Mouse (Mus musculus): ENCODE measurements around the gene Wdr31. TPM values are rescaled to one million over a fixed set of nuclear protein-coding genes. Genes with fewer than 3 reads are reported as not detected.
"Not testable (repeated sequence)": the region's sequence is repeated elsewhere in the genome, so short reads cannot be mapped to it uniquely, and the experiment has no call there.

The Wdr31 gene
- total RNA-seq, 2 experiments from 2014 or later = 6.4 to 7.7 TPM

- DNase-seq (ENCODE audit: low spot score in 2 of 2) = no peak
Observed at GRCm38 (mm10) chr4:62496815-62497214, 26.1 kb upstream of the Wdr31 start.

- DNase-seq (ENCODE audit: low spot score in 2 of 2) = no peak
Observed at GRCm38 (mm10) chr4:62495946-62496345, 25.2 kb upstream of the Wdr31 start.

GRCm38 (mm10) chr4:62494230-62494629 is 23.5 kb upstream of the Wdr31 start:
- DNase-seq (ENCODE audit: low spot score in 2 of 2) = no peak

- no peak for DNase-seq (ENCODE audit: low spot score in 2 of 2)
Observed at GRCm38 (mm10) chr4:62492682-62493081, 22.0 kb upstream of the Wdr31 start.

GRCm38 (mm10) chr4:62487914-62488313 is 17.2 kb upstream of the Wdr31 start:
- DNase-seq (ENCODE audit: low spot score in 2 of 2) = no peak

GRCm38 (mm10) chr4:62487172-62487571 is 16.5 kb upstream of the Wdr31 start:
- DNase-seq (ENCODE audit: low spot score in 2 of 2) = no peak

GRCm38 (mm10) chr4:62486162-62486696 is 15.5 kb upstream of the Wdr31 start:
- no peak for DNase-seq (ENCODE audit: low spot score in 2 of 2)

GRCm38 (mm10) chr4:62485450-62486161 is 14.9 kb upstream of the Wdr31 start:
- DNase-seq (ENCODE audit: low spot score in 2 of 2) = no peak

GRCm38 (mm10) chr4:62484928-62485327 is 14.2 kb upstream of the Wdr31 start:
- DNase-seq (ENCODE audit: low spot score in 2 of 2) = no peak

- no peak for DNase-seq (ENCODE audit: low spot score in 2 of 2)
Observed at GRCm38 (mm10) chr4:62480709-62481605, 10.3 kb upstream of the Wdr31 start.

GRCm38 (mm10) chr4:62479937-62480708 is 9.4 kb upstream of the Wdr31 start, which contains the start of gene Bspry:
TSS of gene Bspry (plus strand) at chr4:62480053.
- no peak for DNase-seq (ENCODE audit: low spot score in 2 of 2)

GRCm38 (mm10) chr4:62479593-62479936 is 8.9 kb upstream of the Wdr31 start:
- DNase-seq (ENCODE audit: low spot score in 2 of 2) = not testable (repeated sequence)

- DNase-seq (ENCODE audit: low spot score in 2 of 2) = no peak
Observed at GRCm38 (mm10) chr4:62477542-62478244, 7.0 kb upstream of the Wdr31 start.

GRCm38 (mm10) chr4:62475793-62476192 is 5.1 kb upstream of the Wdr31 start:
- DNase-seq (ENCODE audit: low spot score in 2 of 2) = no peak

GRCm38 (mm10) chr4:62475131-62475530 is 4.4 kb upstream of the Wdr31 start:
- DNase-seq (ENCODE audit: low spot score in 2 of 2) = no peak

GRCm38 (mm10) chr4:62472071-62472470 is 1.4 kb upstream of the Wdr31 start:
- DNase-seq (ENCODE audit: low spot score in 2 of 2) = no peak

- no peak for DNase-seq (ENCODE audit: low spot score in 2 of 2)
Observed at GRCm38 (mm10) chr4:62468158-62468557, 2.5 kb downstream of the Wdr31 start.

GRCm38 (mm10) chr4:62463124-62463523 is 7.6 kb downstream of the Wdr31 start:
- DNase-seq (ENCODE audit: low spot score in 2 of 2) = no peak

- DNase-seq (ENCODE audit: low spot score in 2 of 2) = no peak
Observed at GRCm38 (mm10) chr4:62460348-62460747, 10.3 kb downstream of the Wdr31 start.

GRCm38 (mm10) chr4:62459081-62459480 is 11.6 kb downstream of the Wdr31 start:
- DNase-seq (ENCODE audit: low spot score in 2 of 2) = no peak

GRCm38 (mm10) chr4:62454995-62455394 is 15.7 kb downstream of the Wdr31 start:
- DNase-seq (ENCODE audit: low spot score in 2 of 2) = no peak
